Mouse (Mus musculus) neural tube, embryonic 14.5 days (tissue): Measurements from ENCODE around the gene Ankrd9. TPM values are rescaled to one million over a fixed set of nuclear protein-coding genes. Genes with fewer than 3 reads are reported as not detected.

Experiments used
- ATAC-seq: fragments of 200-750 bp; cut with Nextera tagmentation; 2 replicates; pipeline ENCODE4 v1.8.0; 2017; ENCODE audit warnings: low read depth, mild to moderate bottlenecking, moderate TSS enrichment, moderate library complexity
- H3K27ac ChIP-seq: fragments of 300-500 bp; sonication (generic); 2 replicates; pipeline ENCODE4 v1.5.1; 2014; ENCODE audit warnings: low read depth, mild to moderate bottlenecking, control low read depth, low read length, moderate library complexity, mixed read lengths
- H3K27me3 ChIP-seq: fragments of 300-500 bp; sonication (generic); 2 replicates; pipeline ENCODE4 v1.6.1; 2014; ENCODE audit warnings: low read length; ENCODE audit not compliant: control insufficient read depth, insufficient read depth
- H3K36me3 ChIP-seq: fragments of 300-500 bp; sonication (generic); 2 replicates; pipeline ENCODE4 v1.6.1; 2014; ENCODE audit warnings: low read length, mixed read lengths; ENCODE audit not compliant: control insufficient read depth, insufficient read depth
- H3K4me1 ChIP-seq: fragments of 300-500 bp; sonication (generic); 2 replicates; pipeline ENCODE4 v1.6.1; 2014; ENCODE audit warnings: low read length; ENCODE audit not compliant: control insufficient read depth, insufficient read depth
- H3K4me2 ChIP-seq: fragments of 300-500 bp; sonication (generic); 2 replicates; pipeline ENCODE4 v1.6.1; 2014; ENCODE audit warnings: mild to moderate bottlenecking, low read depth, low read length, control low read depth
- H3K4me3 ChIP-seq: fragments of 300-500 bp; sonication (generic); 2 replicates; pipeline ENCODE4 v1.5.1; 2014; ENCODE audit warnings: low read depth, low read length, control low read depth, mixed read lengths
- H3K9ac ChIP-seq: fragments of 300-500 bp; sonication (generic); replicated peaks from 2 replicates; pipeline ENCODE4 v1.6.1; 2014; ENCODE audit warnings: low read depth, mild to moderate bottlenecking, control low read depth, low read length, mixed read lengths
- H3K9me3 ChIP-seq: fragments of 300-500 bp; sonication (generic); 2 replicates; pipeline ENCODE4 v1.6.1; 2016; ENCODE audit warnings: low read length; ENCODE audit not compliant: control insufficient read depth
- WGBS: fragments of 180-500 bp; shearing (Covaris S2); extraction: QIAGEN DNeasy Blood & Tissue Kit; methylation state at CpG from one replicate; pipeline ENCODE4 v1.1.7; 2014; 5-methylcytosine and 5-hydroxymethylcytosine counted together
- polyA plus RNA-seq: library from polyadenylated mRNA; unstranded; fragments of >200 nt; fragmentation: Nextera tagmentation; extraction: Ambion mirVana; gene quantifications from 2 replicates; pipeline ENCODE4 v1.2.1, GENCODE M21; 2014

Ankrd9 gene
- polyA plus RNA-seq, 1 experiment from 2014 or later: 10.8 TPM

DNA sequence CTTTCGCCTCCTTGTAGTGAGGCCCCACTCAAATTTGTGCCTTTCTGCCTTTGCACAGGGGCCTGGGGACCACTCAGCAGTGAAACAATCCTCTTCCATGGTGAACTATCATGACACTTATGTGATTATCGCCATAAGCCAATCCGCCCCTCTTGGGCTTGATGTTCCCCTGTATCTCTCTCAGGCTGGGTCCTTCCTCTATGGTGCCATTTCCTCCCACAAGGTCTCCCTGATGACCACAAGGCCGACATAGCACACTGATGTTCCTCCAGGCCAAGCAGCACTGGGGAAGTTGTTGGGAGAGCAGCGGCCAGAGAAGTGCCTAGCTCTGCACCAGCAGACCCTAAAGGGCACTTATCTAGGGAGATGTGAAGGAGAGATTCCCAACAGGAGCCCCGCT lies 4.1 kb downstream of the Ankrd9 start:
- 90% methylated on average over 6 of the region's 6 CpGs for WGBS
- 0 out of 2 replicates have a peak, but pooled peaks cover 3% of the 10 kb centered on the region for H3K27me3 ChIP-seq
- ATAC-seq: no peak
- H3K9ac ChIP-seq: no peak overlapping the region
- peaks cover 5% of the 10 kb centered on the region for H3K36me3 ChIP-seq
- 0 out of 2 replicates have a peak, but pooled peaks cover 6% of the 10 kb centered on the region for H3K4me1 ChIP-seq
- no peaks in the 10 kb centered on the region for H3K9me3 ChIP-seq
- no peak overlapping the region for H3K27ac ChIP-seq
- no peak overlapping the region for H3K4me3 ChIP-seq
- no peak overlapping the region for H3K4me2 ChIP-seq

DNA sequence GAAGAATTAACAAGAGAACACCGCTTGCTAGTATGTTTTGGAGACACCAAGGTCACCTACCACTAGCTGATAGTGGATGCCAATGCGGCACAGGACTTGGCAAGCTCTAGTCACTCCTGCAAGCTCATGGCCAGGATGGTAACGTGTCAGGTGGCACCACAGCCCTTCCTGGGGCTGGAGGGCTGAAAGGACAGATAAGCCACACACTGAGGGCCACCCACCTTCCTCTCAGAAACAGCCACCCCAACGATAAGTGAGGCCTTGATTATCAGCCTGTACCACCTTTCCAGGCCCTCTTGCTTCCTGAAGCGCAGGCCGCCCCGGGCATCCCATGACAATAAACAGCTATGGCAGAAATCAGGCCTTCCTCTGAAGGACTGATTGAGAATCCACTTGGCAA lies 4.5 kb downstream of the Ankrd9 start:
- 0 out of 2 replicates have a peak, but pooled peaks cover 6% of the 10 kb centered on the region for H3K4me1 ChIP-seq
- H3K4me2 ChIP-seq: no peak overlapping the region
- H3K9ac ChIP-seq: no peak overlapping the region
- H3K27me3 ChIP-seq: 0 out of 2 replicates have a peak, but pooled peaks cover 3% of the 10 kb centered on the region
- 93% methylated on average over 7 of the region's 7 CpGs for WGBS
- no peak overlapping the region for H3K4me3 ChIP-seq
- H3K9me3 ChIP-seq: no peaks in the 10 kb centered on the region
- ATAC-seq: no peak
- no peak overlapping the region for H3K27ac ChIP-seq
- peaks cover 9% of the 10 kb centered on the region for H3K36me3 ChIP-seq

DNA sequence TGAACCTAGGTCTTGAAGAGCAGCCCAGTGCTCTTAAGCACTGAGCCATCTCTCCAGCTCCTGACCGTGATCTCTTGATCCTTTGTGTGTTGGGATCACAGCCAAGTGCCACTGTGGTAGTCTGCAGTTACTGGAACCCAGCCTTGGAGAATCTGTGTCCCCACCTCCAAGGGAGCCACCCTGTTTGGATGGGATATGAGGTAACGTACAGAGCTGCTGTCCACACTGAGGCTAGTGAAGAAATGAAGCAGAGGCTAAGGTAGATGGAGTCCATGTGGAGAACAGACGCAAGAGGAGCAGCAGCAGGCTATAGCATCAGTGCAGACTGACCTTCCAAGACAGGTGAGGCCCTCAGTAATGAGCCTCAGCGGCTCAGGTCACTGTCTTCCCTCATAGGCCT lies 5.0 kb downstream of the Ankrd9 start:
- Histone ChIP-seq H3K27ac (no peak overlapping the region), H3K9ac (no peak overlapping the region), H3K4me2 (no peak overlapping the region), H3K4me3 (no peak overlapping the region), H3K4me1 (0 out of 2 replicates have a peak, but pooled peaks cover 6% of the 10 kb centered on the region), H3K36me3 (peaks cover 13% of the 10 kb centered on the region), H3K27me3 (0 out of 2 replicates have a peak, but pooled peaks cover 3% of the 10 kb centered on the region), H3K9me3 (no peaks in the 10 kb centered on the region)
- ATAC-seq: no peak
- WGBS: 93% methylated on average over 4 of the region's 4 CpGs

DNA sequence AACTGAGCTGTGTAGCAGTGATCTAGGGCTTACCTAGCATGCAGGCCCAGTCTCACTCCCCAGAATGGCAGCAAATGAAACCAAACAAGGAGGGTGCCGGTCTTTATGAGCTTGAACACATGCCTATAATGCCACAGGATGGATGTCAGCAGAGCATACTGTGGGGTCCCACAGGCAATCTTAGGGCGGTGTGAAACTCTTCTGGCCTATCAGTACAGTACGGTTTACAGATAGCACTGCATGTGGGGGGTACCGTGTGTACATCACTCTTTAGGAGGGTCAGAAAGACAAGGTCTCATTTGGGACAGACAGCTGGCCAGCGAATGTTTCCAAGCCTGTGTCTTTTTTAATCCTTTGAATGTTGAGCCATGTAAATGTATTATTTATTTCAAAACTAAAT lies 6.9 kb downstream of the Ankrd9 start:
- Histone ChIP-seq H3K27me3 (no peaks in the 10 kb centered on the region), H3K4me2 (no peak overlapping the region), H3K27ac (no peak overlapping the region), H3K9ac (no peak overlapping the region), H3K4me3 (no peak overlapping the region), H3K36me3 (peaks cover 23% of the 10 kb centered on the region), H3K9me3 (no peaks in the 10 kb centered on the region), H3K4me1 (no peaks in the 10 kb centered on the region)
- 92% methylated on average over 5 of the region's 5 CpGs for WGBS
- ATAC-seq: no peak

DNA sequence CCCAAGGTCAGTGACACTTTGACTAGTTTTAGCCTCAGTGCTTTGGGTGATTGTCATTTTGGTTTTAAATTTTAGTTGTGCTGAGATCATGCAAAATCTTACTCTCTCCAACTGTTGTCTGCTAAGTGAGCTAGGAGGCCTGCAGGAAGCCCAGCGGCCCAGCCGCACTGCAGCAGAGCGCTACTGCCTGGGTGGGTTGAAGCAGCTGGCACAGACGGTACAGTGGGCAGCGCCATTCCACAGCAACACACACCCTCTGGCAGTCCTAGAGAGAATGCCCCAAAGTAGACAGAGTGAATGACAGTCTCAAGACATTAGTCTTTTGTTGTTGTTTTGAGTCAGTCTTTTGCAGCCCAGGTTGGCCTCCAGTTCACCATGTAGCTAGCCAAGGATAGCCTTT lies 8.4 kb downstream of the Ankrd9 start:
- no peaks in the 10 kb centered on the region for H3K4me1 ChIP-seq
- H3K36me3 ChIP-seq: peaks cover 23% of the 10 kb centered on the region
- no peak for ATAC-seq

DNA sequence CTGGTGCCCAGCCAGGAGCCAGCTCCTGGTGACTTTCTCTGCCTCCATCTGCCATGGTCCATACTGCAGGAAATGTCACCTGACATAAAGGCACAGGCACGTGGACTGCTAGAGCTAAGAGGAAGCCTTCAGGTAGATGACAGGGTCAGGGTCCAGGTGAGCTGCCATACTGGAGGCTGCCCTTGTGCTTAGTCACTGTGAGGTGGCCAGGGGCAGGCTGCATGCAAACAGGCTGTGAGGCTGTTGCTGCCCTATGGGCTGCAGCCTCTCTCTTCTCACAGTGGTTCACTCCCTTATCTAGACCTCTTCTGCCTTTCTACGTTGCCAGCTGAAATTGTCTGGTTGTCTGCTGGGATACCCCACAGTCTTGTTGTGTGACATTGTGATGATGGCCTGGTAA lies 11.7 kb downstream of the Ankrd9 start:
- H3K27ac ChIP-seq: no peak overlapping the region
- WGBS: 100% methylated on average over 2 of the region's 2 CpGs
- ATAC-seq: no peak
- H3K9ac ChIP-seq: no peak overlapping the region
- no peak overlapping the region for H3K4me2 ChIP-seq
- H3K4me3 ChIP-seq: no peak overlapping the region
- no peaks in the 10 kb centered on the region for H3K4me1 ChIP-seq
- H3K27me3 ChIP-seq: no peaks in the 10 kb centered on the region
- peaks cover 23% of the 10 kb centered on the region for H3K36me3 ChIP-seq
- no peaks in the 10 kb centered on the region for H3K9me3 ChIP-seq

More for the DNA sequence above, 8.4 kb downstream of the Ankrd9 start:
- Histone ChIP-seq H3K9ac (no peak overlapping the region), H3K27ac (no peak overlapping the region), H3K4me2 (no peak overlapping the region), H3K4me3 (no peak overlapping the region), H3K27me3 (no peaks in the 10 kb centered on the region), H3K9me3 (no peaks in the 10 kb centered on the region)
- 95% methylated on average over 5 of the region's 5 CpGs for WGBS

DNA sequence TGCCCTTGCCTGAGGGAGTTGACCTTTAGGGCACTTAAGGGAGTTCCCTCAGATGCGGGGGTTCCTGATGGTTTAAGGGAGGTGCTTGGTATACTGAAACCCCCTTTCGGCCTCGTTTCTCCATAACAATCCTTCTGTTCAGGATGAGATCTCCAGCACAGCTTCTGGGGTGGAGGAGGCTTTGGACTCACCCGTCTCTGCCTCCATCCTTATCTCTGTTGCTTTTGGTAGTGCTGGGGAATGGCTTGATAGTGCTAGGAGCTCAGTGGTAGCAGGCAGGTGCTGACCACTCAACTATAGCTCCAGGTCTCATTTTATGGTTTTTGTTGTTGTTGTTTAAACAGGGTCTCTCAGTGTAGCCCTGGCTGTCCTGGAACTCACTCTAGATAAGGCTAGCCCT lies 12.8 kb downstream of the Ankrd9 start:
- Histone ChIP-seq H3K36me3 (peaks cover 23% of the 10 kb centered on the region), H3K4me3 (no peak overlapping the region), H3K9me3 (no peaks in the 10 kb centered on the region), H3K4me1 (no peaks in the 10 kb centered on the region), H3K27ac (no peak overlapping the region), H3K27me3 (no peaks in the 10 kb centered on the region), H3K9ac (no peak overlapping the region), H3K4me2 (no peak overlapping the region)
- no peak for ATAC-seq
- 79% methylated on average over 4 of the region's 4 CpGs for WGBS

DNA sequence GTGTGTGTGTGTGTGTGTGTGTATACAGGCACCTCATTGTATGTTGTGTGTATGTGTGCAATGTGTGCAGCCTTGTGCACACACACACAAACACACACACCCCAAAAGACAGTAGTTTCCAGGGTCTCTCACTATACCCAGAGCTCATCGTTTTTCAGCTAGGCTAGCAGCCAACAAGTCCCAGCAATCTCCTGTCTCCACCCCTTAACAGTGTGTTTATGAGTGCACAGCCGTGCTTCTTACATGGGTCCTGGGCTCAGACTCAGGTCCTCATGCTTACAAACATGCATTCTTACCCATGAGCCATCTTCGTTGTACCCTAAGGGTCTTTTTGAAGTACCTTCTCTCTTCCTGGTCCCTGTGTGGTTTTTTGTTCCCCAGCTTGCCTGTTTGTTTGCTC lies 13.3 kb downstream of the Ankrd9 start:
- Histone ChIP-seq H3K4me3 (no peak overlapping the region), H3K9me3 (no peaks in the 10 kb centered on the region), H3K4me1 (no peaks in the 10 kb centered on the region), H3K36me3 (peaks cover 19% of the 10 kb centered on the region), H3K27ac (no peak overlapping the region), H3K9ac (no peak overlapping the region), H3K27me3 (no peaks in the 10 kb centered on the region), H3K4me2 (no peak overlapping the region)
- no peak for ATAC-seq
- WGBS: 76% methylated on average over 3 of the region's 3 CpGs

DNA sequence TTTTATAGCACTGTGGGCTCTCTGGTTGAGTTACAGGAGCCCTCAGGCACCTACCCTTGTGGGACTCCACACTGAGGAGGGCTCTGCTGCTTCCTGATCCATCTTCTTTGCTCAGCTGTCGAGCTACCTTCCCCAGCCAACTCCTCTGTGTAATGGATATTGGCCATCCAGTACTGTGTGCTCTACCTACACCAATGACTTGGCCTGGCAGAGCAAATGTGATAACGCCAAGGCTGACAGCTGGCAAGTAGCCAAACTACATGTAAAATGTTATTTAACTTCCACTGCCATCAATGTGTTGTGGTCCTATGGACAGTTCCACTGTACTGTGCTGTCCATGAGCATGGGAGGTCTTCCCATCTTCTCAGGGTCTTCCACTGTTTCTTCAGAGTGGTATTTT lies 16.9 kb downstream of the Ankrd9 start:
- H3K4me1 ChIP-seq: no peaks in the 10 kb centered on the region
- 77% methylated on average over 2 of the region's 2 CpGs for WGBS
- no peak overlapping the region for H3K9ac ChIP-seq
- no peak for ATAC-seq
- H3K27ac ChIP-seq: no peak overlapping the region
- no peak overlapping the region for H3K4me2 ChIP-seq
- peaks cover 3% of the 10 kb centered on the region; the same call in 1 of the 2 replicates for H3K36me3 ChIP-seq
- H3K9me3 ChIP-seq: no peaks in the 10 kb centered on the region
- H3K4me3 ChIP-seq: no peak overlapping the region
- H3K27me3 ChIP-seq: no peaks in the 10 kb centered on the region
